Mouse (Mus musculus) kidney, postnatal 0 days (tissue): ENCODE data around the gene Carm1. TPM values are rescaled to one million over a fixed set of nuclear protein-coding genes. Genes with fewer than 3 reads are reported as not detected.

Source experiments
- ATAC-seq: fragments of 200-750 bp; cut with Nextera tagmentation; replicated peaks from 2 replicates; pipeline ENCODE4 v1.8.0; 2017; ENCODE audit warnings: low read depth, moderate number of reproducible peaks, moderate TSS enrichment, moderate library complexity; ENCODE audit not compliant: low FRiP score
- DNase-seq: peaks from one replicate; pipeline ENCODE4 v3.0.0-alpha.2; 2016; ENCODE audit warnings: low spot score
- H3K27ac ChIP-seq: fragments of 300-500 bp; sonication (generic); 2 replicates; pipeline ENCODE4 v1.5.1; 2014; ENCODE audit warnings: mild to moderate bottlenecking
- H3K27me3 ChIP-seq: fragments of 300-500 bp; sonication (generic); 2 replicates; pipeline ENCODE4 v1.6.1; 2014; ENCODE audit warnings: low read length, mixed read lengths; ENCODE audit not compliant: insufficient read depth
- H3K36me3 ChIP-seq: fragments of 300-500 bp; sonication (generic); 2 replicates; pipeline ENCODE4 v1.6.1; 2014; ENCODE audit warnings: low read length, mixed read lengths; ENCODE audit not compliant: insufficient read depth
- H3K4me1 ChIP-seq: fragments of 300-500 bp; sonication (generic); replicated peaks from 2 replicates; pipeline ENCODE4 v1.6.1; 2014; ENCODE audit warnings: antibody characterized with exemption, low read length, mixed read lengths; ENCODE audit not compliant: insufficient read depth
- H3K4me2 ChIP-seq: fragments of 300-500 bp; sonication (generic); 2 replicates; pipeline ENCODE4 v1.6.1; 2014; ENCODE audit warnings: mild to moderate bottlenecking, low read length, moderate library complexity, mixed read lengths
- H3K4me3 ChIP-seq: fragments of 300-500 bp; sonication (generic); replicated peaks from 2 replicates; pipeline ENCODE4 v1.5.1; 2014; ENCODE audit warnings: low read depth, low read length
- H3K9ac ChIP-seq: fragments of 300-500 bp; sonication (generic); 2 replicates; pipeline ENCODE4 v1.6.1; 2014; ENCODE audit warnings: low read depth, low read length
- H3K9me3 ChIP-seq: fragments of 300-500 bp; sonication (generic); replicated peaks from 2 replicates; pipeline ENCODE4 v1.6.1; 2016; ENCODE audit warnings: low read length, inconsistent platforms, mixed read lengths
- CTCF ChIP-seq: IDR thresholded peaks from 2 replicates; pipeline ENCODE4 v1.5.1; 2016; ENCODE audit warnings: antibody characterized with exemption, low read depth, mild to moderate bottlenecking, moderate library complexity
- WGBS: fragments of 180-500 bp; shearing (Covaris S2); extraction: QIAGEN DNeasy Blood & Tissue Kit; methylation state at CpG from one replicate; pipeline ENCODE4 v1.1.7; 2014; 5-methylcytosine and 5-hydroxymethylcytosine counted together
- polyA plus RNA-seq: library from polyadenylated mRNA; unstranded; fragments of >200 nt; fragmentation: Nextera tagmentation; extraction: Ambion mirVana; gene quantifications from 2 replicates; pipeline ENCODE4 v1.2.1, GENCODE M21; 2015

Carm1 gene
- polyA plus RNA-seq, 1 experiment from 2014 or later: 26.3 TPM

GRCm38 (mm10) chr9:21614864-21615616 lies 68.3 kb downstream of the Carm1 start:
- no peaks in the 10 kb centered on the region for H3K36me3 ChIP-seq
- peak; percentile 18 for DNase-seq
- H3K27me3 ChIP-seq: no peaks in the 10 kb centered on the region
- H3K4me1 ChIP-seq: peaks cover 10% of the 10 kb centered on the region
- WGBS: 72% methylated on average over 15 of the region's 15 CpGs
- peak overlapping the region; percentile 51 for H3K4me3 ChIP-seq
- H3K4me2 ChIP-seq: peak overlapping the region; percentile 68
- ATAC-seq: no peak
- peak overlapping the region; percentile 72 for H3K9ac ChIP-seq
- TF ChIP-seq CTCF: no peak
- H3K9me3 ChIP-seq: no peaks in the 10 kb centered on the region
- H3K27ac ChIP-seq: peak overlapping the region; percentile 90

GRCm38 (mm10) chr9:21615617-21616231 lies 69.0 kb downstream of the Carm1 start, which contains the start of gene Smarca4:
Gene Smarca4, plus strand, starts transcription at chr9:21616169.
- no peaks in the 10 kb centered on the region for H3K27me3 ChIP-seq
- no peaks in the 10 kb centered on the region for H3K9me3 ChIP-seq
- ATAC-seq: peak; percentile 96
- H3K9ac ChIP-seq: peak within 1 kb of the TSS; percentile 78
- peak within 1 kb of the TSS; percentile 71 for H3K4me2 ChIP-seq
- H3K27ac ChIP-seq: peak within 1 kb of the TSS; percentile 95
- H3K4me1 ChIP-seq: peaks cover 10% of the 10 kb centered on the region
- WGBS: 1% methylated on average over 44 of the region's 45 CpGs
- peak within 1 kb of the TSS; percentile 71 for H3K4me3 ChIP-seq
- no peaks in the 10 kb centered on the region for H3K36me3 ChIP-seq
- peak; percentile 99 for DNase-seq
- no peak for TF ChIP-seq CTCF

- peak overlapping the region; percentile 71 for H3K4me2 ChIP-seq
- peak; percentile 92 for DNase-seq
- peak; percentile 84 for ATAC-seq
- no peaks in the 10 kb centered on the region for H3K9me3 ChIP-seq
- no peak for TF ChIP-seq CTCF
- H3K36me3 ChIP-seq: no peaks in the 10 kb centered on the region
- peak overlapping the region; percentile 78 for H3K9ac ChIP-seq
- H3K27me3 ChIP-seq: no peaks in the 10 kb centered on the region
- H3K4me1 ChIP-seq: peaks cover 10% of the 10 kb centered on the region
- 0% methylated on average over 53 of the region's 57 CpGs for WGBS
- peak overlapping the region; percentile 71 for H3K4me3 ChIP-seq
- peak overlapping the region; percentile 95 for H3K27ac ChIP-seq
These were observed 69.6 kb downstream of the Carm1 start for GRCm38 (mm10) chr9:21616232-21616781.

- Histone ChIP-seq H3K27me3 (no peaks in the 10 kb centered on the region), H3K36me3 (no peaks in the 10 kb centered on the region), H3K9me3 (no peaks in the 10 kb centered on the region), H3K4me1 (peaks cover 10% of the 10 kb centered on the region), H3K4me2 (peak overlapping the region; percentile 71), H3K9ac (peak overlapping the region; percentile 78), H3K27ac (peak overlapping the region; percentile 95), H3K4me3 (peak overlapping the region; percentile 71)
- WGBS: 6% methylated on average over 10 of the region's 10 CpGs
- ATAC-seq (no peak), DNase-seq (peak; percentile 51)
- no peak for TF ChIP-seq CTCF
These were observed 70.4 kb downstream of the Carm1 start for GRCm38 (mm10) chr9:21617066-21617465.

- H3K9me3 ChIP-seq: no peaks in the 10 kb centered on the region
- H3K4me3 ChIP-seq: no peak overlapping the region
- TF ChIP-seq CTCF: no peak
- H3K36me3 ChIP-seq: no peaks in the 10 kb centered on the region
- no peaks in the 10 kb centered on the region for H3K27me3 ChIP-seq
- H3K4me2 ChIP-seq: no peak overlapping the region
- ATAC-seq (no peak), DNase-seq (no peak)
- H3K9ac ChIP-seq: no peak overlapping the region
- 81% methylated on average over 4 of the region's 4 CpGs for WGBS
- H3K4me1 ChIP-seq: peaks cover 10% of the 10 kb centered on the region
- H3K27ac ChIP-seq: no peak overlapping the region
These were observed 73.5 kb downstream of the Carm1 start for GRCm38 (mm10) chr9:21620229-21620628.

- no peak for ATAC-seq
- H3K27ac ChIP-seq: no peak overlapping the region
- no peaks in the 10 kb centered on the region for H3K36me3 ChIP-seq
- TF ChIP-seq CTCF: no peak
- H3K4me2 ChIP-seq: no peak overlapping the region
- H3K4me3 ChIP-seq: no peak overlapping the region
- no peaks in the 10 kb centered on the region for H3K27me3 ChIP-seq
- H3K9me3 ChIP-seq: no peaks in the 10 kb centered on the region
- WGBS: 95% methylated on average over 1 of the region's 1 CpGs
- DNase-seq: no peak
- peaks cover 5% of the 10 kb centered on the region for H3K4me1 ChIP-seq
- H3K9ac ChIP-seq: no peak overlapping the region
These were observed 76.0 kb downstream of the Carm1 start for GRCm38 (mm10) chr9:21622676-21623075.
